Mouse (Mus musculus): ENCODE data around the gene Tdrkh.

DNA sequence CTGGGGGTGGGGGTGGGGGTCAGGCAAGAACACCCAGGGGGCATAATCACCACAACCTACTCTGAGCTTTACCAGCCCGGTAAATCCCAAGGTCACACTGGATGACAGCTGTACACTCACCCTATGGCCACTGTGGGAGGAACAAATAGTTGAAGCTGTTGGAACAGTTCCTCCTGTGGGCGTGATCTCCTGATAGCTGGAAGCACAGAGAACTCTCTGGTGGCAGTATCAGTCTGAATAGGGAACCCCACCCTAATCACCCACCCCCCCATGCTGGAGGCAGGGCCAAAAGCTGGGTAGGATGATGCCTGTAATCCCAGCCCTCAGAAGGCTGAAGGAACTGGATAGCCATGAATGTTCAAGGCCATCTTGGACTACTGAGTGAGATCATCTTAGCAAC is 43.4 kb upstream of the Tdrkh start:
- TF ChIP-seq CTCF (IDR thresholded peaks at IDR 0.05; ENCODE audit: insufficient read depth, low read length) (no peak), POLR2A (IDR thresholded peaks at IDR 0.05; ENCODE audit: borderline replicate concordance, extremely low read depth, low read depth, low read length) (no peak)
